Mouse (Mus musculus) heart, adult 2 months (tissue): Measurements from ENCODE around the gene Cfap97. TPM values are rescaled to one million over a fixed set of nuclear protein-coding genes. Genes with fewer than 3 reads are reported as not detected.

Experiments used
- DNase-seq, 2 experiments: peaks; one replicate each; pipeline ENCODE4 v3.0.0; 2021
- H3K27ac ChIP-seq: fragments of 200-600 bp; 2 replicates; pipeline ENCODE4 v1.8.1; 2022
- H3K27me3 ChIP-seq: fragments of 200-500 bp; 2 replicates; pipeline ENCODE4 v1.6.1; 2012; ENCODE audit warnings: mild to moderate bottlenecking, low read length, inconsistent platforms, mixed read lengths; ENCODE audit not compliant: control insufficient read depth, insufficient read depth
- H3K36me3 ChIP-seq: fragments of 200-500 bp; 2 replicates; pipeline ENCODE4 v1.6.1; 2012; ENCODE audit warnings: low read length, inconsistent platforms; ENCODE audit not compliant: control insufficient read depth, insufficient read depth
- H3K4me1 ChIP-seq: fragments of 200-500 bp; 2 replicates; pipeline ENCODE4 v1.6.1; 2011; ENCODE audit warnings: low read length; ENCODE audit not compliant: control insufficient read depth, insufficient read depth
- H3K4me3 ChIP-seq: fragments of 200-600 bp; 2 replicates; pipeline ENCODE4 v1.8.1; 2022
- H3K79me2 ChIP-seq: fragments of 200-500 bp; replicated peaks from 2 replicates; pipeline ENCODE4 v1.6.1; 2012; ENCODE audit warnings: mild to moderate bottlenecking, inconsistent platforms, low read length, moderate library complexity, mixed read lengths; ENCODE audit not compliant: control insufficient read depth, insufficient read depth
- H3K9ac ChIP-seq: fragments of 200-500 bp; 2 replicates; pipeline ENCODE4 v1.6.1; 2012; ENCODE audit warnings: low read depth, mild to moderate bottlenecking, control low read depth, inconsistent platforms, low read length, mixed read lengths
- CTCF ChIP-seq: fragments of 200-600 bp; IDR thresholded peaks from 2 replicates; pipeline ENCODE4 v1.8.1; 2022; ENCODE audit warnings: antibody characterized with exemption, mild to moderate bottlenecking, moderate library complexity
- EP300 ChIP-seq: fragments of 200-500 bp; IDR thresholded peaks from 2 replicates; pipeline ENCODE4 v1.6.1; 2011; ENCODE audit warnings: low read depth, low read length, control low read depth; ENCODE audit not compliant: insufficient read depth
- POLR2A ChIP-seq: fragments of 200-500 bp; IDR thresholded peaks from 2 replicates; pipeline ENCODE4 v1.6.1; 2011; ENCODE audit warnings: mild to moderate bottlenecking, low read depth, low read length, control low read depth; ENCODE audit not compliant: insufficient read depth
- whole genome bisulfite sequencing: fragments of 180-500 bp; shearing (Covaris S2); methylation state at CpG from one replicate; pipeline ENCODE4 v1.1.7; 2018; 5-methylcytosine and 5-hydroxymethylcytosine counted together
- intact Hi-C: fragments of 180-260 bp; cut with DNase I; formaldehyde crosslinking; loops from one replicate; pipeline ENCODE4 v1.15.1; 2025
- polyA plus RNA-seq: library from polyadenylated mRNA; depleted of rRNA; stranded (reverse); fragments of >200 nt; gene quantifications from 2 replicates; pipeline ENCODE4 v1.2.3, GENCODE M21; 2012
- total RNA-seq, 2 experiments: library from RNA; stranded (reverse); gene quantifications; 2 replicates each; pipeline ENCODE4 v1.2.3; 2021

Gene Cfap97
- total and polyA plus RNA-seq, 3 experiments: 4.7 to 13.6 (median 12.2) TPM

- peak overlapping the region; percentile 50 for H3K4me3 ChIP-seq
- intact Hi-C loops: no loop called here
- DNase-seq: peak; percentile 26 to 47
- H3K27ac ChIP-seq: peak overlapping the region; percentile 78
- peaks cover 7% of the 10 kb centered on the region for H3K4me1 ChIP-seq
- H3K79me2 ChIP-seq: 0 out of 2 replicates have a peak, but pooled peaks cover 1% of the 10 kb centered on the region
- TF ChIP-seq POLR2A (no peak), CTCF (no peak), EP300 (0 out of 2 replicates have a peak, but pooled peaks have one; percentile 6)
- H3K27me3 ChIP-seq: no peaks in the 10 kb centered on the region
- WGBS: 51% methylated on average over 15 of the region's 15 CpGs
- peaks cover 32% of the 10 kb centered on the region for H3K36me3 ChIP-seq
- H3K9ac ChIP-seq: peak overlapping the region; percentile 86
Observed at GRCm38 (mm10) chr8:46209057-46209456, 57.5 kb downstream of the Cfap97 start.

- intact Hi-C loops: no loop called here
- Histone ChIP-seq H3K27me3 (no peaks in the 10 kb centered on the region), H3K27ac (peak within 1 kb of the TSS; percentile 78), H3K4me3 (peak within 1 kb of the TSS; percentile 50), H3K9ac (peak within 1 kb of the TSS; percentile 86), H3K4me1 (peaks cover 6% of the 10 kb centered on the region), H3K36me3 (peaks cover 32% of the 10 kb centered on the region), H3K79me2 (0 out of 2 replicates have a peak, but pooled peaks cover 1% of the 10 kb centered on the region)
- DNase-seq: peak; percentile 97 to 98
- under 1% methylated on average over 84 of the region's 84 CpGs for WGBS
- peak; percentile 99 for TF ChIP-seq POLR2A
- TF ChIP-seq CTCF: no peak
- TF ChIP-seq EP300: peak; percentile 99
Observed at GRCm38 (mm10) chr8:46210404-46211315, 59.1 kb downstream of the Cfap97 start, which contains the start of gene Slc25a4. Gene Slc25a4 (minus strand): TSS chr8:46211284.

- Histone ChIP-seq H3K4me1 (peaks cover 6% of the 10 kb centered on the region), H3K36me3 (peaks cover 23% of the 10 kb centered on the region), H3K79me2 (0 out of 2 replicates have a peak, but pooled peaks cover 1% of the 10 kb centered on the region), H3K27ac (peak overlapping the region; percentile 78), H3K27me3 (no peaks in the 10 kb centered on the region), H3K9ac (peak overlapping the region; percentile 39), H3K4me3 (peak overlapping the region; percentile 50)
- WGBS: 15% methylated on average over 13 of the region's 13 CpGs
- peak in 1 of 2 experiments; percentile 25 for DNase-seq
- TF ChIP-seq CTCF (no peak), EP300 (no peak), POLR2A (no peak)
- intact Hi-C loops: no loop called here
Observed at GRCm38 (mm10) chr8:46211611-46212071, 60.1 kb downstream of the Cfap97 start.

- TF ChIP-seq EP300: no peak
- no peak for TF ChIP-seq CTCF
- no peak for TF ChIP-seq POLR2A
- 55% methylated on average over 7 of the region's 7 CpGs for WGBS
- peak overlapping the region; percentile 50 for H3K4me3 ChIP-seq
- H3K79me2 ChIP-seq: 0 out of 2 replicates have a peak, but pooled peaks cover 1% of the 10 kb centered on the region
- no peaks in the 10 kb centered on the region for H3K27me3 ChIP-seq
- peaks cover 19% of the 10 kb centered on the region for H3K36me3 ChIP-seq
- H3K9ac ChIP-seq: no peak overlapping the region; the same call in 1 of the 2 replicates
- peak overlapping the region; percentile 78 for H3K27ac ChIP-seq
- peak in 1 of 2 experiments; percentile 32 for DNase-seq
- intact Hi-C loops: no loop called here
- peaks cover 6% of the 10 kb centered on the region for H3K4me1 ChIP-seq
Observed at GRCm38 (mm10) chr8:46212194-46212593, 60.6 kb downstream of the Cfap97 start.

GRCm38 (mm10) chr8:46213971-46214480 is 62.5 kb downstream of the Cfap97 start:
- intact Hi-C loops: no loop called here
- no peak overlapping the region for H3K27ac ChIP-seq
- TF ChIP-seq EP300 (no peak), CTCF (no peak), POLR2A (no peak)
- H3K4me3 ChIP-seq: no peak overlapping the region
- no peaks in the 10 kb centered on the region for H3K27me3 ChIP-seq
- H3K4me1 ChIP-seq: peaks cover 7% of the 10 kb centered on the region
- no peak for DNase-seq
- WGBS: 83% methylated on average over 2 of the region's 2 CpGs
- H3K9ac ChIP-seq: no peak overlapping the region
- H3K36me3 ChIP-seq: peaks cover 7% of the 10 kb centered on the region; the same call in 1 of the 2 replicates
- H3K79me2 ChIP-seq: 0 out of 2 replicates have a peak, but pooled peaks cover under 1% of the 10 kb centered on the region

DNA sequence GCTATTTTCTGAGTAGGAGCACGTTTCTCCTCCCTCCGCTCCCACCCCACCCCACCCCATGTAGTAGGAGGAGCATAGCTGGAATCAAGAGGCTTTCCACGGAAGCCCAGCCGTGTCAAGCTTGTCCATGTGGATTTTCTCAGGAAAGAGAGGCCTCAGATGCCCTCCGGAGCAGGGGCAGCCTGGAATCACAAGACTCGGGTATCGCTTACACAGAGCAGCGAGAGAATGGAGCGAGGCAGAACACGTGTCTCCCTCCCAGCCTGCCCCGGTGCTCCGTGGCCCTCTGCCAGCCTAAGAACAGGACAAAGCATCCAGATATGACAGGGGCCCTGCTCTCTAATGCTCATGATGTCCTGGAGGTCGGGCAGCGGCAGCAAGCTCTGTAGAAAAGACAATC is 65.3 kb downstream of the Cfap97 start:
- Histone ChIP-seq H3K27ac (peak overlapping the region; percentile 74), H3K36me3 (no peaks in the 10 kb centered on the region), H3K79me2 (no peaks in the 10 kb centered on the region), H3K9ac (peak overlapping the region; percentile 35), H3K27me3 (no peaks in the 10 kb centered on the region), H3K4me1 (peaks cover 6% of the 10 kb centered on the region), H3K4me3 (peak overlapping the region; percentile 37)
- TF ChIP-seq POLR2A (peak; percentile 60; the same call in 1 of the 2 replicates), CTCF (no peak), EP300 (peak; percentile 99)
- intact Hi-C loops: no loop called here
- WGBS: 2% methylated on average over 14 of the region's 14 CpGs
- peak; percentile 76 to 88 for DNase-seq
